Comparison of ENCODE assay signal across 8 mouse cellular contexts in the genomic region with DNA sequence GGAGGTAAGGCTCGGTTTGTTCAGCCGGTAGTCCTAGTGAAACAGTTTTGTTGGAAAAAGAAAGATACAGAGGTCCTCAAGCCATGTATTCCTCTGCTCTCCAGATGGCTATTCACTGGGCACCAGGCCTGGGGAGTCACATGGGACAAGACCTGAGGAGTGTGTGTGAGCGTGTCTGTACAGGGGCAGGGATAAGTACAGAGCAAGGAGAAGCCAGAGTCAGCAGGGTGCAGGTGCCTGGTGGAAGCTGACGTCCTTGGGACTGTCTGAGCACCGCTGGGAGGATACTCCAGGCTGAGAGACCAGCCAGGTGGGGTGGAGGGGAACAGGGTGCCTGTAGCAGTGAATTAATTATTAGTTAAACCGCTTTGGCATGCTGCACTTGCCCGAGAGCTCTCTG. TPM values are rescaled to one million over a fixed set of nuclear protein-coding genes. Genes with fewer than 3 reads are reported as not detected.
DNase-seq lines count a peak whose midpoint lies in the region; ATAC-seq and TF ChIP-seq lines count a peak whose summit lies in the region.
"Had no signal": no experiment of that assay in that cellular context is flagged by ENCODE, and none has a peak within 500 bp of the region (broad histone marks: within the 10 kb centered on the region; RNA-seq: fewer than 3 reads in every experiment).

No protein-coding gene starts in this region.

- 76% methylated on average over 7 of the region's 7 CpGs for WGBS in stomach, embryonic 15.5 days
- WGBS in stomach, postnatal 0 days: 75% methylated on average over 7 of the region's 7 CpGs
- WGBS in forebrain, embryonic 13.5 days: 81% methylated on average over 7 of the region's 7 CpGs

- H3K36me3 ChIP-seq in stomach, embryonic 15.5 days: no peaks in the 10 kb centered on the region
- H3K36me3 ChIP-seq in stomach, postnatal 0 days (ENCODE audit: control insufficient read depth, insufficient read depth, low read length): no peaks in the 10 kb centered on the region
- peaks cover 49% of the 10 kb centered on the region for H3K36me3 ChIP-seq in forebrain, embryonic 13.5 days (ENCODE audit: poor library complexity, severe bottlenecking)

- peak; percentile 45; the same call in 1 of the 2 replicates for ATAC-seq in stomach, embryonic 15.5 days (ENCODE audit: insufficient read depth, low FRiP score, low read depth)
- ATAC-seq in stomach, postnatal 0 days (ENCODE audit: low FRiP score, low TSS enrichment): no peak
- no peak for ATAC-seq in forebrain, embryonic 13.5 days

- no peak overlapping the region for H3K4me2 ChIP-seq in stomach, embryonic 15.5 days
- no peak overlapping the region for H3K4me2 ChIP-seq in stomach, postnatal 0 days (replicated peaks; ENCODE audit: low read depth)
- H3K4me2 ChIP-seq in forebrain, embryonic 13.5 days: peak overlapping the region; percentile 34; the same call in 1 of the 2 replicates

- no peaks in the 10 kb centered on the region for H3K27me3 ChIP-seq in stomach, embryonic 15.5 days (replicated peaks)
- no peaks in the 10 kb centered on the region for H3K27me3 ChIP-seq in stomach, postnatal 0 days (ENCODE audit: control insufficient read depth, insufficient read depth, low read length)
- H3K27me3 ChIP-seq in forebrain, embryonic 13.5 days: no peaks in the 10 kb centered on the region

- no peak overlapping the region for H3K9ac ChIP-seq in stomach, embryonic 15.5 days
- no peak overlapping the region for H3K9ac ChIP-seq in stomach, postnatal 0 days (ENCODE audit: low read length)
- peak overlapping the region; percentile 41; the same call in 1 of the 2 replicates for H3K9ac ChIP-seq in forebrain, embryonic 13.5 days

- H3K9me3 ChIP-seq in stomach, embryonic 15.5 days: no peaks in the 10 kb centered on the region
- no peaks in the 10 kb centered on the region for H3K9me3 ChIP-seq in stomach, postnatal 0 days (ENCODE audit: control insufficient read depth, low read length)
- no peaks in the 10 kb centered on the region for H3K9me3 ChIP-seq in forebrain, embryonic 13.5 days (replicated peaks)

- 0 out of 2 replicates have a peak overlapping the region, but pooled peaks have one; percentile 21 for H3K27ac ChIP-seq in stomach, embryonic 15.5 days
- H3K27ac ChIP-seq in stomach, postnatal 0 days (replicated peaks): no peak overlapping the region
- peak overlapping the region; percentile 95 for H3K27ac ChIP-seq in forebrain, embryonic 13.5 days

- no peak for TF ChIP-seq CTCF in stomach, postnatal 0 days (IDR thresholded peaks at IDR 0.05; ENCODE audit: low read depth)

- TF ChIP-seq EP300 in stomach, postnatal 0 days (optimal IDR thresholded peaks at IDR 0.05): no peak

- H3K4me3 ChIP-seq in stomach, embryonic 15.5 days (replicated peaks): no peak overlapping the region
- no peak overlapping the region for H3K4me3 ChIP-seq in stomach, postnatal 0 days (ENCODE audit: low read depth, low read length)
- no peak overlapping the region for H3K4me3 ChIP-seq in forebrain, embryonic 13.5 days

- no peaks in the 10 kb centered on the region for H3K4me1 ChIP-seq in stomach, embryonic 15.5 days
- H3K4me1 ChIP-seq in stomach, postnatal 0 days (replicated peaks; ENCODE audit: control insufficient read depth, insufficient read depth): no peaks in the 10 kb centered on the region
- peaks cover 35% of the 10 kb centered on the region for H3K4me1 ChIP-seq in forebrain, embryonic 13.5 days

- DNase-seq in stomach, postnatal 0 days (ENCODE audit: low spot score): no peak
- peak; percentile 79 to 89 for DNase-seq in kidney, postnatal 36 days
- DNase-seq in adrenal gland, postnatal 4 days (ENCODE audit: low spot score in 2 of 2): no peak
- DNase-seq in spleen, adult 18-20 months: no peak
- DNase-seq in layer of hippocampus, adult 18-20 months (ENCODE audit: low spot score in 2 of 2): no peak

RNA-seq across cellular contexts. Expression of gene Nup214, which starts 10.7 kb away (rescaled TPM):
- 78.2 and 78.8 TPM in 2 replicates for polyA plus RNA-seq in stomach, embryonic 15.5 days (2015; fragmentation: Nextera tagmentation; extraction: Ambion mirVana)
- polyA plus RNA-seq in stomach, postnatal 0 days (2015; fragmentation: Nextera tagmentation; extraction: Ambion mirVana): 29.4 and 33.6 TPM in 2 replicates
- polyA plus RNA-seq in forebrain, embryonic 13.5 days (2015; fragmentation: Nextera tagmentation; extraction: Ambion mirVana): 101 and 103 TPM in 2 replicates
- total RNA-seq in adrenal gland, postnatal 4 days (2021): 10 to 100 TPM; 71.1 to 86.6 TPM
- total RNA-seq in layer of hippocampus, adult 18-20 months (2021): 10 to 100 TPM; 54.3 to 59.0 TPM

RNA-seq across cellular contexts. Expression of gene Aif1l, which starts 13.6 kb away (rescaled TPM):
- 10.5 and 11.4 TPM in 2 replicates for polyA plus RNA-seq in stomach, embryonic 15.5 days (2015; fragmentation: Nextera tagmentation; extraction: Ambion mirVana)
- polyA plus RNA-seq in stomach, postnatal 0 days (2015; fragmentation: Nextera tagmentation; extraction: Ambion mirVana): 47.7 and 49.5 TPM in 2 replicates
- polyA plus RNA-seq in forebrain, embryonic 13.5 days (2015; fragmentation: Nextera tagmentation; extraction: Ambion mirVana): 68.7 and 74.8 TPM in 2 replicates
- total RNA-seq in adrenal gland, postnatal 4 days (2021): 10 to 100 TPM; 31.2 to 49.5 TPM
- 1 to 10 TPM; 8.0 to 9.2 TPM for total RNA-seq in layer of hippocampus, adult 18-20 months (2021)
- total RNA-seq: megakaryocyte-erythroid progenitor cell, adult 5-6 weeks had no signal

Comparison
In these comparisons a context has a peak if more than half of its experiments do, and no peak if none do; other contexts are left out.
1. DNase-seq: peak in kidney, postnatal 36 days (2 of 2); none in stomach, postnatal 0 days (single experiment), adrenal gland, postnatal 4 days (0 of 2), spleen, adult 18-20 months (0 of 2) and layer of hippocampus, adult 18-20 months (0 of 2).